Mouse (Mus musculus): ENCODE data around the gene Gatad2a. TPM values are rescaled to one million over a fixed set of nuclear protein-coding genes. Genes with fewer than 3 reads are reported as not detected.

Gene Gatad2a
- polyA plus RNA-seq (2015; fragmentation: Nextera tagmentation; extraction: Ambion mirVana) = 41.6 and 42.1 TPM in 2 replicates

DNA sequence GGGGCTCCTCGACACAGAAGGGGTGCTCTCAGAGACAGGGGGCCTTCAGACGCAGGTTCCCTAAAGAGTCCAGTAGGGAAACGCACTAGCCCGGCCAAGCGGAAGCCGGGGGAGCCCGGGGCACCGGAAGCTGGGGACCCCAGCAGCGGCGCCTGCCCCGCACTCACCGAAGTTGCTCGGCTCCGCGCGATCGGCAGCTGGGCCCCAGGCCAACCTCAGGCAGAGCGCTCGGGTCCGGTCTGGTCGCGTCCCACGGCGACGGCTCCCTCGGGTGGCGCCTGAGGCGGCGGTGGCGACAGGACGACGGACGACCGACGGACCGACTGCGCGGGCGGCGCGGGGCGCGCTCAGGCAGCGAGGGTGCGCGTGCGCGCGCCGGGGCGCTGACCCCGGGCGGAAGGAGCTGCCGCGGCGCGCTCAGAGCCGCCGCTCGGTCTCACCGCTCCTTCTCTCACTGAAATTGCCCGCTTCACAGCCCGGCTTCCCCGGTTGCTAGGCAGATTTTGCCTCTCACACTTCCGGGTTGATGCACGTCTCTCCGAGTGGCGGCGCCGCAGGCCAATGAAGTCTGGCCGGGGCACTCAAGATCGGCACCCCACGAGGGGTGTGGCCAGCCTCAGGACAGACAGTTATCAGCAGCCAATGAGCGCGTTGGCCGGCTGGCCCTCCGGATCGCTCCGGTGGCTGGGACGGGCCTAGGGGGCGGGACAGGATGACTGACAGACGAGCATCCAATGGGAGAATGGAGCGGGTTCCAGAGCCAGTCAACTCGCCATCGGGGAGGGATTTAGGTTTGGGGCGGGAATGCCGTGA is at the start of gene Gatad2a:
Gene Gatad2a, minus strand, starts transcription at position 609 of the 813 bp plus-strand sequence.
- WGBS = under 1% methylated on average over 65 of the region's 87 CpGs
- Histone ChIP-seq H3K27ac (ENCODE audit: low read length) (peak within 1 kb of the TSS; percentile 94), H3K27me3 (ENCODE audit: control insufficient read depth, insufficient read depth, low read depth, low read length) (no peaks in the 10 kb centered on the region), H3K9me3 (ENCODE audit: control insufficient read depth, low read length) (no peaks in the 10 kb centered on the region), H3K4me3 (ENCODE audit: low read length) (peak within 1 kb of the TSS; percentile 93), H3K9ac (ENCODE audit: low read length) (peak within 1 kb of the TSS; percentile 91), H3K4me2 (ENCODE audit: low read depth, low read length) (peak within 1 kb of the TSS; percentile 87), H3K4me1 (replicated peaks; ENCODE audit: control insufficient read depth, insufficient read depth, low read length) (peaks cover 10% of the 10 kb centered on the region), H3K36me3 (ENCODE audit: control insufficient read depth, insufficient read depth, low read length) (no peaks in the 10 kb centered on the region)
- peak; percentile 99 for ATAC-seq (ENCODE audit: low read depth)

- Histone ChIP-seq H3K27ac (ENCODE audit: low read length) (no peak overlapping the region), H3K4me1 (replicated peaks; ENCODE audit: control insufficient read depth, insufficient read depth, low read length) (peaks cover 10% of the 10 kb centered on the region), H3K9me3 (ENCODE audit: control insufficient read depth, low read length) (no peaks in the 10 kb centered on the region), H3K4me3 (ENCODE audit: low read length) (no peak overlapping the region), H3K9ac (ENCODE audit: low read length) (no peak overlapping the region), H3K4me2 (ENCODE audit: low read depth, low read length) (no peak overlapping the region), H3K27me3 (ENCODE audit: control insufficient read depth, insufficient read depth, low read depth, low read length) (no peaks in the 10 kb centered on the region), H3K36me3 (ENCODE audit: control insufficient read depth, insufficient read depth, low read length) (peaks cover 2% of the 10 kb centered on the region; the same call in 1 of the 2 replicates)
- 86% methylated on average over 5 of the region's 5 CpGs for WGBS
- ATAC-seq (ENCODE audit: low read depth) = no peak
Observed at GRCm38 (mm10) chr8:70043996-70044395, 47.8 kb upstream of the Gatad2a start.

- peaks cover 10% of the 10 kb centered on the region for H3K4me1 ChIP-seq (replicated peaks; ENCODE audit: control insufficient read depth, insufficient read depth, low read length)
- no peaks in the 10 kb centered on the region for H3K27me3 ChIP-seq (ENCODE audit: control insufficient read depth, insufficient read depth, low read depth, low read length)
- peak within 1 kb of the TSS; percentile 93 for H3K9ac ChIP-seq (ENCODE audit: low read length)
- no peaks in the 10 kb centered on the region for H3K9me3 ChIP-seq (ENCODE audit: control insufficient read depth, low read length)
- ATAC-seq (ENCODE audit: low read depth) = peak; percentile 97
- no peaks in the 10 kb centered on the region for H3K36me3 ChIP-seq (ENCODE audit: control insufficient read depth, insufficient read depth, low read length)
- WGBS = under 1% methylated on average over 65 of the region's 65 CpGs
- H3K4me2 ChIP-seq (ENCODE audit: low read depth, low read length) = peak within 1 kb of the TSS; percentile 94
- peak within 1 kb of the TSS; percentile 82 for H3K4me3 ChIP-seq (ENCODE audit: low read length)
- H3K27ac ChIP-seq (ENCODE audit: low read length) = peak within 1 kb of the TSS; percentile 87
Observed at GRCm38 (mm10) chr8:70042583-70043455, 46.6 kb upstream of the Gatad2a start, which contains the start of the genes Mau2 and Sugp1. Gene Mau2 (minus strand): TSS chr8:70042734. Gene Sugp1 (plus strand): TSS chr8:70042813.

DNA sequence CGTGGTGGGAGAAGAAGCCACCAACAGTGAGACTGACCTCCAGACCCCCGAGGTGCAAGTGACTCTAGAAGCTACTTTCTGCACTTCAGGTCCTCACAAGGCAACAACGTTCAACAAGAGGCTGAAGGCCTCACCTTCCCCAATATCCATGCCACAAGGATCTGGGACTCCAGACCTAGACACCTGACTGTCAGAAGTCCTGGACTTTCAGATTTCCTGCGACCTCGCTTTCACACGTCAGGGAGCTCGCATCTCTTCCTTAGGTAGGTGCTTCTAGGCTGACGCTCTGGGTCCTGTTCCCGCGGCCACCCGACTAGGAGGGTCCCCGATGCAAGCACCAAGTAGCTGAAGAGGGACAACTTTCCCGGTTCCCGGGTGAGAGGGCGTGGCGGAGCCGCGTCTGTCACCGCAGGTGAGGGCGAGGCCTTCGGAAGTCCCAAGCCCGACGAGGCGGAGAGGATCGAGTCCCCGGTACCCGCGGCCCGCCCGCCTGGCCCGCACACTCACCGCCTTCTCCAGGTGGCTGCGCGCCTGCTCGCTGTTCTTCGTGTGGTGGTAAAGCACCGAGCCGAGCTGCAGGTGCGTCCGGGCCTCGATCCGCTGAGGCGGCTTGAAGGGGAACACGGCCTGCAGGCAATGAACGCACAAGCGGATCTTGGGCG is 45.8 kb upstream of the Gatad2a start:
- Histone ChIP-seq H3K4me3 (ENCODE audit: low read length) (peak overlapping the region; percentile 82), H3K4me1 (replicated peaks; ENCODE audit: control insufficient read depth, insufficient read depth, low read length) (peaks cover 10% of the 10 kb centered on the region), H3K9me3 (ENCODE audit: control insufficient read depth, low read length) (no peaks in the 10 kb centered on the region), H3K27me3 (ENCODE audit: control insufficient read depth, insufficient read depth, low read depth, low read length) (no peaks in the 10 kb centered on the region), H3K36me3 (ENCODE audit: control insufficient read depth, insufficient read depth, low read length) (no peaks in the 10 kb centered on the region), H3K9ac (ENCODE audit: low read length) (peak overlapping the region; percentile 93), H3K4me2 (ENCODE audit: low read depth, low read length) (peak overlapping the region; percentile 94), H3K27ac (ENCODE audit: low read length) (peak overlapping the region; percentile 87; the same call in 1 of the 2 replicates)
- ATAC-seq (ENCODE audit: low read depth) = peak; percentile 42
- under 1% methylated on average over 41 of the region's 47 CpGs for WGBS

DNA sequence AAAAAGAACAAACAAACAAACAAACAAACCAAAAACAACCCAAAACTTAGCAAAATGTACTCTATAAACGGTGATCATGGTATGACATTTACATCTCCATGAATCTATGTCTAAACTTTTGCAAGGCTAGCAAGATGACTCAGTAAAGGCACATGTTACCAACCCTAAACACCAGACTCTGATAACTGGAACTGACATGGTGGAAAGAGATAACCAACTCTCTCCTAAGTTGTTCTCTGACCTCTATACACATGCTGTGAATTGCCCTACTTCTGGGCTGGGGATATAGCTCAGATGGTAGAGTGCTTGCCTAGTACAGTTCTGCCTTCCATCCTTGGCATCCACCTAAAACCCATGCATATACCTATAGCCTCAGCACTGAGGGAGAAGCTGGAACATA is 41.8 kb upstream of the Gatad2a start:
- Histone ChIP-seq H3K4me3 (ENCODE audit: low read length) (no peak overlapping the region), H3K4me2 (ENCODE audit: low read depth, low read length) (no peak overlapping the region), H3K9me3 (ENCODE audit: control insufficient read depth, low read length) (no peaks in the 10 kb centered on the region), H3K36me3 (ENCODE audit: control insufficient read depth, insufficient read depth, low read length) (no peaks in the 10 kb centered on the region), H3K27ac (ENCODE audit: low read length) (no peak overlapping the region), H3K4me1 (replicated peaks; ENCODE audit: control insufficient read depth, insufficient read depth, low read length) (peaks cover 10% of the 10 kb centered on the region), H3K9ac (ENCODE audit: low read length) (no peak overlapping the region), H3K27me3 (ENCODE audit: control insufficient read depth, insufficient read depth, low read depth, low read length) (no peaks in the 10 kb centered on the region)
- WGBS = 79% methylated on average over 1 of the region's 1 CpGs
- no peak for ATAC-seq (ENCODE audit: low read depth)

- Histone ChIP-seq H3K27ac (ENCODE audit: low read length) (no peak overlapping the region), H3K4me3 (ENCODE audit: low read length) (no peak overlapping the region), H3K9ac (ENCODE audit: low read length) (no peak overlapping the region), H3K4me2 (ENCODE audit: low read depth, low read length) (no peak overlapping the region), H3K36me3 (ENCODE audit: control insufficient read depth, insufficient read depth, low read length) (peaks cover 34% of the 10 kb centered on the region), H3K9me3 (ENCODE audit: control insufficient read depth, low read length) (no peaks in the 10 kb centered on the region), H3K27me3 (ENCODE audit: control insufficient read depth, insufficient read depth, low read depth, low read length) (no peaks in the 10 kb centered on the region), H3K4me1 (replicated peaks; ENCODE audit: control insufficient read depth, insufficient read depth, low read length) (no peaks in the 10 kb centered on the region)
- WGBS = 88% methylated on average over 1 of the region's 1 CpGs
- ATAC-seq (ENCODE audit: low read depth) = no peak
Observed at GRCm38 (mm10) chr8:70030255-70030654, 34.1 kb upstream of the Gatad2a start.

DNA sequence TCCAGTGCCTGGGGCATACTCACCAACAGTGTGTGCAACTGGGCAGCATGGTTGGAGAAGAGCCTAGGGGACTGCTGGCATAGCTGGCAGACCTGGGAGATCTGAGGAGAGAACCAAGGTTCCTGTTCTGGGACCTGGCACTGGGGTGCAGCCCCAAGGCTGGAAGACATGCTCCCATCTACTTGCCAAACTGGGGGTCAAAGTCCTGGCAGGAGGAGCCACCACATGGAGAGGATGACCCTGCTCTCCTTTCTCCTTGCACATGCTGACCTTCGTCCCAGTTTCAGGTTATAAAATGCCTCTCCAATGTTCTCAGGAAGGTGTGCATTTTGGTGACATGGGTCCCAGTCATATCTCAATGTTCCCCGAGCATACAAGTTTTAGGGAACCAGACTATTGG is 30.0 kb upstream of the Gatad2a start:
- no peak overlapping the region for H3K27ac ChIP-seq (ENCODE audit: low read length)
- H3K9ac ChIP-seq (ENCODE audit: low read length) = no peak overlapping the region
- 87% methylated on average over 2 of the region's 2 CpGs for WGBS
- no peaks in the 10 kb centered on the region for H3K27me3 ChIP-seq (ENCODE audit: control insufficient read depth, insufficient read depth, low read depth, low read length)
- no peak overlapping the region for H3K4me3 ChIP-seq (ENCODE audit: low read length)
- no peaks in the 10 kb centered on the region for H3K4me1 ChIP-seq (replicated peaks; ENCODE audit: control insufficient read depth, insufficient read depth, low read length)
- no peak overlapping the region for H3K4me2 ChIP-seq (ENCODE audit: low read depth, low read length)
- no peaks in the 10 kb centered on the region for H3K9me3 ChIP-seq (ENCODE audit: control insufficient read depth, low read length)
- no peak for ATAC-seq (ENCODE audit: low read depth)
- peaks cover 60% of the 10 kb centered on the region for H3K36me3 ChIP-seq (ENCODE audit: control insufficient read depth, insufficient read depth, low read length)

DNA sequence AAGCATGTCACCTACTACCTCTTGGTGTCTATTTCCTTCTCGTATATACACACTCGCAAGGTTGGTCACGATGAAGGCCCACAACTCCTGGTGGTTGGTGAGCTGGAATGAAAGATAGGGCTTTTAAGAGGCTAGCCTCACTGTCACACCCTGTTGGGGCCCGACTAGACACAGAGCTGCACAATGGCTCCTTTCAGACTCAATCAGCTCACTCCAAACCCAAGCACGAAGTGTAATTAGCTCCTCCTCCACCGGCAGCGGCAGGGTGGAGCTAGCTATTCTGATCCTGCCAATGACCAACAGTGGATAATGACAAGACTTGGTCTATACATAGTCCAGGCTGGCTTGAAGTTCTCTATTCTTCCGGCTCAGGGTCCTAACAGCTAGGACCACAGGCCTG is 27.4 kb upstream of the Gatad2a start:
- Histone ChIP-seq H3K4me3 (ENCODE audit: low read length) (no peak overlapping the region), H3K36me3 (ENCODE audit: control insufficient read depth, insufficient read depth, low read length) (peaks cover 71% of the 10 kb centered on the region), H3K4me1 (replicated peaks; ENCODE audit: control insufficient read depth, insufficient read depth, low read length) (no peaks in the 10 kb centered on the region), H3K27ac (ENCODE audit: low read length) (no peak overlapping the region), H3K9me3 (ENCODE audit: control insufficient read depth, low read length) (no peaks in the 10 kb centered on the region), H3K9ac (ENCODE audit: low read length) (no peak overlapping the region), H3K27me3 (ENCODE audit: control insufficient read depth, insufficient read depth, low read depth, low read length) (no peaks in the 10 kb centered on the region), H3K4me2 (ENCODE audit: low read depth, low read length) (no peak overlapping the region)
- ATAC-seq (ENCODE audit: low read depth) = no peak
- WGBS = 81% methylated on average over 8 of the region's 8 CpGs
